Mouse (Mus musculus): ENCODE data around the gene Camk2b. TPM values are rescaled to one million over a fixed set of nuclear protein-coding genes. Genes with fewer than 3 reads are reported as not detected.

Gene Camk2b
- total and polyA plus RNA-seq, 3 experiments = 0.16 TPM; not detected in 2

- DNase-seq (ENCODE audit: low spot score) = no peak
Observed at GRCm38 (mm10) chr11:6065046-6065521, 1.1 kb downstream of the Camk2b start.

DNA sequence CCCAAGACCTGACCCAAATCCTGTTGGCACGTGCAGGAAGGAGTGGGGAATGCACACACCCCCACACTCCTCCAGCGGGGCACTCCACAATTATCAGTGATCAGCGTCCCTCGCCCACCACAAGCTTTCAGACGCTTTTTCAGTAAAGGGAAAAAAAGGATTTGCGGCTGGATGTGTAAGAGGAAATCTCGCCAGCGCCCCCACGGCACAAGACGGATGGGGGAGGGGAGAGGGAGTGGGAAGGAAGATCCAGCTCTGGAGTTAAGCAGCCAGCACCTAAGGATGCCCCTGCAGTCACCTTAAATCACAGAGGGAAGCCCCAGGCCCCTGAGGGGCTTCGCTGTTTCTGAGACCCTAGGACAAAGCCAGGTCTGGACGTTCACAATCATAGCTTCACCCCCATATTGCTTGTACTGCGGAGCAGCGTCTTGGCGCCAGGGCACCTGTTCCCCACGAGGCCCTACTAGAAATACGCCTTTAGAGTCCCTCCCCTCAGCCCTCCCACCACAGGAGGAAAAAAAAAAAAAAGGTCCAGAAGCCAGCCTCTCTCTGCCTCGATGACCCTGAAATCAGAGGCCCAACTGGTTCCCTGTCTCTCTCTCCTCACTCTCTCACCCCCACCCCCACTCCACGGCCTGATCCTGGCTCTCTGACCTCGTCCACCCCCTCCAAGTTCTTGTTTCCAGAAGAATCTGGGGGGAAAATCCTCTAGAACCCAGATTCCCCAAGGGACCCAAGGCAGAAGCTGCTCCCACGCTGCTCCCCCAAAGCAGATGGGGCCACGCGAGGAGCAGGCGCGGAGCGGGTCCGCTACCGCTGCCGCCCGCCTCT, 1.7 kb downstream of the Camk2b start:
- Histone ChIP-seq H3K4me3 (ENCODE audit: low read depth, low read length) (no peak overlapping the region), H3K9me3 (replicated peaks) (peaks cover 13% of the 10 kb centered on the region), H3K27me3 (ENCODE audit: insufficient read depth, low read length) (peaks cover 14% of the 10 kb centered on the region; the same call in 1 of the 2 replicates), H3K4me1 (ENCODE audit: insufficient read depth, low read depth, low read length) (no peaks in the 10 kb centered on the region), H3K36me3 (replicated peaks) (no peaks in the 10 kb centered on the region)
- no peak for DNase-seq (ENCODE audit: low spot score)
- TF ChIP-seq GATA1 (IDR thresholded peaks at IDR 0.05; ENCODE audit: borderline replicate concordance, low read length) (no peak), GATA2 (IDR thresholded peaks at IDR 0.05; ENCODE audit: borderline replicate concordance, low read depth, low read length) (no peak), POLR2AphosphoS5 (IDR thresholded peaks at IDR 0.05; ENCODE audit: insufficient replicate concordance, low read depth, low read length) (no peak), TAL1 (conservative IDR thresholded peaks at IDR 0.05; ENCODE audit: low read depth, low read length) (no peak)
- ATAC-seq (ENCODE audit: extremely low read depth, insufficient number of reproducible peaks, low FRiP score, poor library complexity, severe bottlenecking) = no peak

More at GRCm38 (mm10) chr11:6065046-6065521, 1.1 kb downstream of the Camk2b start:
- no peak for ATAC-seq (ENCODE audit: extremely low read depth, insufficient number of reproducible peaks, low FRiP score, poor library complexity, severe bottlenecking)
- Histone ChIP-seq H3K4me1 (ENCODE audit: insufficient read depth, low read depth, low read length) (no peaks in the 10 kb centered on the region), H3K9me3 (replicated peaks) (peaks cover 13% of the 10 kb centered on the region), H3K36me3 (replicated peaks) (no peaks in the 10 kb centered on the region), H3K4me3 (ENCODE audit: low read depth, low read length) (no peak overlapping the region), H3K27me3 (ENCODE audit: insufficient read depth, low read length) (peaks cover 17% of the 10 kb centered on the region; the same call in 1 of the 2 replicates)
- no peak for TF ChIP-seq GATA2 (IDR thresholded peaks at IDR 0.05; ENCODE audit: borderline replicate concordance, low read depth, low read length)
- no peak for TF ChIP-seq GATA1 (IDR thresholded peaks at IDR 0.05; ENCODE audit: borderline replicate concordance, low read length)
- TF ChIP-seq CTCF (IDR thresholded peaks at IDR 0.05; ENCODE audit: low read depth, low read length) = no peak
- no peak for TF ChIP-seq POLR2AphosphoS5 (IDR thresholded peaks at IDR 0.05; ENCODE audit: insufficient replicate concordance, low read depth, low read length)
- no peak for TF ChIP-seq TAL1 (conservative IDR thresholded peaks at IDR 0.05; ENCODE audit: low read depth, low read length)

DNA sequence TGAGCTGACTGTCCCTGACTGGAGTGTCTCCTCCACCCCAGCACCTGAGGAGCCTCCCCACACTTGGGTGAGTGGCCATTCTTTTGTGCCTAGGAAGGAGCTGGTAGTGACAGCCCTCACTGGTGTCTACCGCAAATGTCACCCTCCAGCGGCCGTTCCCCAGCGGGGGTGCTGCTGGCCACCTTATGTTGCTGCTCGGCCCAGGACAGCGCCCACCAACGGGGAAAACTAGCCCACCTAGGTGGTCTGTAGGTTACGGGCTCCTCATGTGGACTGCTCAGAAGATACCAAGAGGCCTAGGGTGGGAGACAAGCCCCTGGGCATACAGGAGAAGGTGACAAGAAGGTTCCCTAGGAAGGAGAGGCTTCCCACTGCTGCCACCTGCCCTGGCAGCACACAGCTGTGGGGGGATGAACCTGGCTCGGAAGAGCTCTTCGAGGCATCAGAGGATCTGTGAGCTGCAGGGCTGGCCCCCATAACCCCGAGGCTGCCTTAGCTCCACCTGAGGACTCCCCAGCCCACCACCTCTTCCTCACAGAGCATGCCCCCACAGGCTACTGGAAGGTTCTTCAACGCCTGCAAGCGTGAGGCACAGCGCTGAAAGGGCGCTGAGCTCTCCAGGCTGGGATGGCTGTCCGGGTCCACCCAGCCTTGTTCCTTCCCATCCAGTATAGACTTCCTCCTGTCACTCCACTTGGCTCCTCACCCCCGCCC, 2.5 kb downstream of the Camk2b start:
- Histone ChIP-seq H3K4me3 (ENCODE audit: low read depth, low read length) (no peak overlapping the region), H3K9me3 (replicated peaks) (peaks cover 13% of the 10 kb centered on the region), H3K36me3 (replicated peaks) (no peaks in the 10 kb centered on the region), H3K4me1 (ENCODE audit: insufficient read depth, low read depth, low read length) (no peaks in the 10 kb centered on the region), H3K27me3 (ENCODE audit: insufficient read depth, low read length) (peaks cover 17% of the 10 kb centered on the region; the same call in 1 of the 2 replicates)
- TF ChIP-seq CTCF (IDR thresholded peaks at IDR 0.05; ENCODE audit: low read depth, low read length) (no peak), POLR2AphosphoS5 (IDR thresholded peaks at IDR 0.05; ENCODE audit: insufficient replicate concordance, low read depth, low read length) (no peak), TAL1 (conservative IDR thresholded peaks at IDR 0.05; ENCODE audit: low read depth, low read length) (no peak), GATA1 (IDR thresholded peaks at IDR 0.05; ENCODE audit: borderline replicate concordance, low read length) (no peak), GATA2 (IDR thresholded peaks at IDR 0.05; ENCODE audit: borderline replicate concordance, low read depth, low read length) (no peak)
- DNase-seq (ENCODE audit: low spot score) (no peak), ATAC-seq (ENCODE audit: extremely low read depth, insufficient number of reproducible peaks, low FRiP score, poor library complexity, severe bottlenecking) (no peak)

GRCm38 (mm10) chr11:6063065-6063464, 3.1 kb downstream of the Camk2b start:
- Histone ChIP-seq H3K27me3 (ENCODE audit: insufficient read depth, low read length) (peaks cover 14% of the 10 kb centered on the region; the same call in 1 of the 2 replicates), H3K36me3 (replicated peaks) (no peaks in the 10 kb centered on the region), H3K9me3 (replicated peaks) (peaks cover 13% of the 10 kb centered on the region), H3K4me3 (ENCODE audit: low read depth, low read length) (no peak overlapping the region), H3K4me1 (ENCODE audit: insufficient read depth, low read depth, low read length) (no peaks in the 10 kb centered on the region)
- DNase-seq (ENCODE audit: low spot score) (no peak), ATAC-seq (ENCODE audit: extremely low read depth, insufficient number of reproducible peaks, low FRiP score, poor library complexity, severe bottlenecking) (no peak)
- TF ChIP-seq CTCF (IDR thresholded peaks at IDR 0.05; ENCODE audit: low read depth, low read length) (no peak), TAL1 (conservative IDR thresholded peaks at IDR 0.05; ENCODE audit: low read depth, low read length) (no peak), GATA2 (IDR thresholded peaks at IDR 0.05; ENCODE audit: borderline replicate concordance, low read depth, low read length) (no peak), POLR2AphosphoS5 (IDR thresholded peaks at IDR 0.05; ENCODE audit: insufficient replicate concordance, low read depth, low read length) (no peak), GATA1 (IDR thresholded peaks at IDR 0.05; ENCODE audit: borderline replicate concordance, low read length) (no peak)

- ATAC-seq (ENCODE audit: extremely low read depth, insufficient number of reproducible peaks, low FRiP score, poor library complexity, severe bottlenecking) = no peak
Observed at GRCm38 (mm10) chr11:6062329-6062728, 3.8 kb downstream of the Camk2b start.

DNA sequence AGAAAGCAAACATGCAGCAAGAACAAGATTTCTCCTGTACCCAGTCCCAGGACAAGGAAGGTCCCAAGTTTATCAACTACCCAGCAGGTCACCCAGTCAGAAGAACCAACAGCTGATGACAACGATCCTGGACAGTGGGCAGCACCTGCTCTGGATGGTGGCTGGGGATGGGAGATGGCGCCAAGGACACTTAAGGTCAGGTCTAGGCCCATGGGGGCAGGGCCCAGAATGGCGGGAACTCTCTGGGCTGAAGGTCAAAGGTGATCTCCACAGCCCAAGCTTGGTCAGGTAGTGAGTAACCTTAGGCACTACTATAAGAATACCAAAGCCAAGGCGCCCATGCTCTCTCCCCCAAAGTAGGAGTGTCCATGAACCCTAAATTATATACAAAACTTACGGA, 4.3 kb downstream of the Camk2b start:
- H3K9me3 ChIP-seq (replicated peaks) = peaks cover 13% of the 10 kb centered on the region
- peaks cover 12% of the 10 kb centered on the region; the same call in 1 of the 2 replicates for H3K27me3 ChIP-seq (ENCODE audit: insufficient read depth, low read length)
- no peak overlapping the region for H3K4me3 ChIP-seq (ENCODE audit: low read depth, low read length)
- no peak for ATAC-seq (ENCODE audit: extremely low read depth, insufficient number of reproducible peaks, low FRiP score, poor library complexity, severe bottlenecking)
- no peaks in the 10 kb centered on the region for H3K4me1 ChIP-seq (ENCODE audit: insufficient read depth, low read depth, low read length)
- no peaks in the 10 kb centered on the region for H3K36me3 ChIP-seq (replicated peaks)
- TF ChIP-seq GATA2 (IDR thresholded peaks at IDR 0.05; ENCODE audit: borderline replicate concordance, low read depth, low read length) = no peak
- no peak for TF ChIP-seq TAL1 (conservative IDR thresholded peaks at IDR 0.05; ENCODE audit: low read depth, low read length)
- no peak for TF ChIP-seq POLR2AphosphoS5 (IDR thresholded peaks at IDR 0.05; ENCODE audit: insufficient replicate concordance, low read depth, low read length)
- no peak for TF ChIP-seq GATA1 (IDR thresholded peaks at IDR 0.05; ENCODE audit: borderline replicate concordance, low read length)
- TF ChIP-seq CTCF (IDR thresholded peaks at IDR 0.05; ENCODE audit: low read depth, low read length) = no peak
- DNase-seq (ENCODE audit: low spot score) = no peak

More at GRCm38 (mm10) chr11:6062329-6062728, 3.8 kb downstream of the Camk2b start:
- Histone ChIP-seq H3K9me3 (replicated peaks) (peaks cover 13% of the 10 kb centered on the region), H3K4me1 (ENCODE audit: insufficient read depth, low read depth, low read length) (no peaks in the 10 kb centered on the region), H3K27me3 (ENCODE audit: insufficient read depth, low read length) (peaks cover 12% of the 10 kb centered on the region; the same call in 1 of the 2 replicates), H3K4me3 (ENCODE audit: low read depth, low read length) (no peak overlapping the region), H3K36me3 (replicated peaks) (no peaks in the 10 kb centered on the region)
- no peak for TF ChIP-seq GATA2 (IDR thresholded peaks at IDR 0.05; ENCODE audit: borderline replicate concordance, low read depth, low read length)
- no peak for TF ChIP-seq GATA1 (IDR thresholded peaks at IDR 0.05; ENCODE audit: borderline replicate concordance, low read length)
- TF ChIP-seq POLR2AphosphoS5 (IDR thresholded peaks at IDR 0.05; ENCODE audit: insufficient replicate concordance, low read depth, low read length) = no peak
- TF ChIP-seq CTCF (IDR thresholded peaks at IDR 0.05; ENCODE audit: low read depth, low read length) = no peak
- TF ChIP-seq TAL1 (conservative IDR thresholded peaks at IDR 0.05; ENCODE audit: low read depth, low read length) = no peak
- DNase-seq (ENCODE audit: low spot score) = no peak
